Mouse (Mus musculus) kidney, embryonic 16.5 days (tissue): ENCODE data around the gene Rpl36. TPM values are rescaled to one million over a fixed set of nuclear protein-coding genes. Genes with fewer than 3 reads are reported as not detected.

Experiments used
- ATAC-seq: fragments of 200-750 bp; cut with Nextera tagmentation; 2 replicates; pipeline ENCODE4 v1.8.0; 2017; ENCODE audit warnings: moderate TSS enrichment; ENCODE audit not compliant: low FRiP score, low TSS enrichment
- H3K27ac ChIP-seq: fragments of 300-500 bp; sonication (generic); 2 replicates; pipeline ENCODE4 v1.5.1; 2014; ENCODE audit warnings: low read length
- H3K27me3 ChIP-seq: fragments of 300-500 bp; sonication (generic); 2 replicates; pipeline ENCODE4 v1.6.1; 2014; ENCODE audit warnings: low read length, control low read depth, mixed read lengths; ENCODE audit not compliant: insufficient read depth
- H3K36me3 ChIP-seq: fragments of 300-500 bp; sonication (generic); 2 replicates; pipeline ENCODE4 v1.6.1; 2014; ENCODE audit warnings: low read length, control low read depth, mixed read lengths; ENCODE audit not compliant: insufficient read depth
- H3K4me1 ChIP-seq: fragments of 300-500 bp; sonication (generic); 2 replicates; pipeline ENCODE4 v1.6.1; 2014; ENCODE audit warnings: low read length, control low read depth, mixed read lengths; ENCODE audit not compliant: insufficient read depth
- H3K4me2 ChIP-seq: fragments of 300-500 bp; sonication (generic); replicated peaks from 2 replicates; pipeline ENCODE4 v1.6.1; 2014; ENCODE audit warnings: low read depth, low read length
- H3K4me3 ChIP-seq: fragments of 300-500 bp; sonication (generic); 2 replicates; pipeline ENCODE4 v1.5.1; 2014; ENCODE audit warnings: mild to moderate bottlenecking, low read length
- H3K9ac ChIP-seq: fragments of 300-500 bp; sonication (generic); replicated peaks from 2 replicates; pipeline ENCODE4 v1.6.1; 2014; ENCODE audit warnings: low read length
- H3K9me3 ChIP-seq: fragments of 300-500 bp; sonication (generic); 2 replicates; pipeline ENCODE4 v1.6.1; 2016; ENCODE audit warnings: low read length, control low read depth
- WGBS: fragments of 180-500 bp; shearing (Covaris S2); extraction: QIAGEN DNeasy Blood & Tissue Kit; methylation state at CpG from one replicate; pipeline ENCODE4 v1.1.7; 2014; 5-methylcytosine and 5-hydroxymethylcytosine counted together
- polyA plus RNA-seq: library from polyadenylated mRNA; unstranded; fragments of >200 nt; fragmentation: Nextera tagmentation; extraction: Ambion mirVana; gene quantifications from 2 replicates; pipeline ENCODE4 v1.2.1, GENCODE M21; 2015

The Rpl36 gene
- polyA plus RNA-seq, 1 experiment from 2014 or later: 1,628 TPM

- no peak overlapping the region for H3K4me2 ChIP-seq
- WGBS: 56% methylated on average over 4 of the region's 4 CpGs
- peaks cover 8% of the 10 kb centered on the region; the same call in 1 of the 2 replicates for H3K4me1 ChIP-seq
- H3K4me3 ChIP-seq: no peak overlapping the region
- H3K36me3 ChIP-seq: no peaks in the 10 kb centered on the region
- no peak overlapping the region for H3K9ac ChIP-seq
- no peak for ATAC-seq
- H3K27ac ChIP-seq: no peak overlapping the region
- H3K27me3 ChIP-seq: no peaks in the 10 kb centered on the region
- H3K9me3 ChIP-seq: no peaks in the 10 kb centered on the region
These were observed 18.6 kb downstream of the Rpl36 start for GRCm38 (mm10) chr17:56631807-56632206.

GRCm38 (mm10) chr17:56634023-56634422, 20.8 kb downstream of the Rpl36 start:
- ATAC-seq: no peak
- Histone ChIP-seq H3K9me3 (no peaks in the 10 kb centered on the region), H3K4me1 (no peaks in the 10 kb centered on the region), H3K4me2 (no peak overlapping the region), H3K27ac (no peak overlapping the region), H3K9ac (no peak overlapping the region), H3K4me3 (no peak overlapping the region), H3K27me3 (no peaks in the 10 kb centered on the region), H3K36me3 (no peaks in the 10 kb centered on the region)
- WGBS: 84% methylated on average over 6 of the region's 6 CpGs

- H3K4me1 ChIP-seq: no peaks in the 10 kb centered on the region
These were observed 30.0 kb downstream of the Rpl36 start for GRCm38 (mm10) chr17:56643237-56643636.

GRCm38 (mm10) chr17:56647546-56647945, 34.3 kb downstream of the Rpl36 start:
- ATAC-seq: no peak
- WGBS: 43% methylated on average over 11 of the region's 13 CpGs
- H3K36me3 ChIP-seq: no peaks in the 10 kb centered on the region

More at GRCm38 (mm10) chr17:56643237-56643636, 30.0 kb downstream of the Rpl36 start:
- H3K4me2 ChIP-seq: no peak overlapping the region
- H3K4me3 ChIP-seq: no peak overlapping the region
- ATAC-seq: no peak
- WGBS: 72% methylated on average over 4 of the region's 4 CpGs
- no peaks in the 10 kb centered on the region for H3K27me3 ChIP-seq
- no peak overlapping the region for H3K9ac ChIP-seq
- H3K27ac ChIP-seq: no peak overlapping the region
- no peaks in the 10 kb centered on the region for H3K9me3 ChIP-seq
- H3K36me3 ChIP-seq: no peaks in the 10 kb centered on the region

GRCm38 (mm10) chr17:56651801-56652200, 38.6 kb downstream of the Rpl36 start:
- H3K27ac ChIP-seq: no peak overlapping the region
- peak overlapping the region; percentile 7; the same call in 1 of the 2 replicates for H3K4me3 ChIP-seq
- H3K4me1 ChIP-seq: peaks cover 11% of the 10 kb centered on the region; the same call in 1 of the 2 replicates
- H3K9me3 ChIP-seq: no peaks in the 10 kb centered on the region
- H3K4me2 ChIP-seq: peak overlapping the region; percentile 35
- no peaks in the 10 kb centered on the region for H3K36me3 ChIP-seq
- ATAC-seq: peak; percentile 77
- H3K27me3 ChIP-seq: no peaks in the 10 kb centered on the region
- no peak overlapping the region for H3K9ac ChIP-seq
- WGBS: 20% methylated on average over 10 of the region's 10 CpGs

More at GRCm38 (mm10) chr17:56647546-56647945, 34.3 kb downstream of the Rpl36 start:
- Histone ChIP-seq H3K27me3 (no peaks in the 10 kb centered on the region), H3K4me3 (no peak overlapping the region), H3K4me2 (no peak overlapping the region), H3K4me1 (peaks cover 11% of the 10 kb centered on the region; the same call in 1 of the 2 replicates), H3K27ac (no peak overlapping the region), H3K9ac (no peak overlapping the region), H3K9me3 (no peaks in the 10 kb centered on the region)

GRCm38 (mm10) chr17:56654771-56655170, 41.6 kb downstream of the Rpl36 start:
- H3K4me2 ChIP-seq: no peak overlapping the region
- H3K9ac ChIP-seq: no peak overlapping the region
- 68% methylated on average over 2 of the region's 2 CpGs for WGBS
- H3K27me3 ChIP-seq: no peaks in the 10 kb centered on the region
- H3K27ac ChIP-seq: no peak overlapping the region
- ATAC-seq: no peak
- no peaks in the 10 kb centered on the region for H3K9me3 ChIP-seq
- H3K36me3 ChIP-seq: no peaks in the 10 kb centered on the region
- H3K4me3 ChIP-seq: no peak overlapping the region
- peaks cover 11% of the 10 kb centered on the region; the same call in 1 of the 2 replicates for H3K4me1 ChIP-seq

GRCm38 (mm10) chr17:56655311-56655710, 42.1 kb downstream of the Rpl36 start:
- 59% methylated on average over 3 of the region's 3 CpGs for WGBS
- H3K9me3 ChIP-seq: no peaks in the 10 kb centered on the region
- H3K4me3 ChIP-seq: no peak overlapping the region
- no peak overlapping the region for H3K9ac ChIP-seq
- no peak for ATAC-seq
- H3K4me2 ChIP-seq: no peak overlapping the region
- H3K27ac ChIP-seq: no peak overlapping the region
- H3K36me3 ChIP-seq: no peaks in the 10 kb centered on the region
- peaks cover 11% of the 10 kb centered on the region; the same call in 1 of the 2 replicates for H3K4me1 ChIP-seq
- no peaks in the 10 kb centered on the region for H3K27me3 ChIP-seq

- H3K4me1 ChIP-seq: peaks cover 10% of the 10 kb centered on the region; the same call in 1 of the 2 replicates
- no peak overlapping the region for H3K9ac ChIP-seq
- no peaks in the 10 kb centered on the region for H3K36me3 ChIP-seq
- no peak overlapping the region for H3K4me3 ChIP-seq
- H3K27ac ChIP-seq: no peak overlapping the region
- no peak overlapping the region for H3K4me2 ChIP-seq
- no peaks in the 10 kb centered on the region for H3K9me3 ChIP-seq
- ATAC-seq: no peak
- WGBS: 81% methylated on average over 6 of the region's 6 CpGs
- no peaks in the 10 kb centered on the region for H3K27me3 ChIP-seq
These were observed 43.0 kb downstream of the Rpl36 start for GRCm38 (mm10) chr17:56656171-56656570.

GRCm38 (mm10) chr17:56663659-56664058, 50.4 kb downstream of the Rpl36 start:
- Histone ChIP-seq H3K27me3 (no peaks in the 10 kb centered on the region), H3K36me3 (no peaks in the 10 kb centered on the region), H3K9ac (peak overlapping the region; percentile 55), H3K27ac (no peak overlapping the region), H3K4me2 (peak overlapping the region; percentile 50), H3K4me3 (peak overlapping the region; percentile 23), H3K9me3 (no peaks in the 10 kb centered on the region), H3K4me1 (peaks cover 21% of the 10 kb centered on the region)
- no peak for ATAC-seq
- WGBS: 61% methylated on average over 3 of the region's 3 CpGs
